Mouse (Mus musculus) heart, adult 2 months (tissue): ENCODE data around the gene Fam234b. TPM values are rescaled to one million over a fixed set of nuclear protein-coding genes. Genes with fewer than 3 reads are reported as not detected.

ENCODE experiments used
- DNase-seq, 2 experiments: peaks; one replicate each; pipeline ENCODE4 v3.0.0; 2021
- H3K27ac ChIP-seq: fragments of 200-600 bp; 2 replicates; pipeline ENCODE4 v1.8.1; 2022
- H3K27me3 ChIP-seq: fragments of 200-500 bp; 2 replicates; pipeline ENCODE4 v1.6.1; 2012; ENCODE audit warnings: mild to moderate bottlenecking, low read length, inconsistent platforms, mixed read lengths; ENCODE audit not compliant: control insufficient read depth, insufficient read depth
- H3K36me3 ChIP-seq: fragments of 200-500 bp; 2 replicates; pipeline ENCODE4 v1.6.1; 2012; ENCODE audit warnings: low read length, inconsistent platforms; ENCODE audit not compliant: control insufficient read depth, insufficient read depth
- H3K4me1 ChIP-seq: fragments of 200-500 bp; 2 replicates; pipeline ENCODE4 v1.6.1; 2011; ENCODE audit warnings: low read length; ENCODE audit not compliant: control insufficient read depth, insufficient read depth
- H3K4me3 ChIP-seq: fragments of 200-600 bp; 2 replicates; pipeline ENCODE4 v1.8.1; 2022
- H3K79me2 ChIP-seq: fragments of 200-500 bp; replicated peaks from 2 replicates; pipeline ENCODE4 v1.6.1; 2012; ENCODE audit warnings: mild to moderate bottlenecking, inconsistent platforms, low read length, moderate library complexity, mixed read lengths; ENCODE audit not compliant: control insufficient read depth, insufficient read depth
- H3K9ac ChIP-seq: fragments of 200-500 bp; 2 replicates; pipeline ENCODE4 v1.6.1; 2012; ENCODE audit warnings: low read depth, mild to moderate bottlenecking, control low read depth, inconsistent platforms, low read length, mixed read lengths
- CTCF ChIP-seq: fragments of 200-600 bp; IDR thresholded peaks from 2 replicates; pipeline ENCODE4 v1.8.1; 2022; ENCODE audit warnings: antibody characterized with exemption, mild to moderate bottlenecking, moderate library complexity
- EP300 ChIP-seq: fragments of 200-500 bp; IDR thresholded peaks from 2 replicates; pipeline ENCODE4 v1.6.1; 2011; ENCODE audit warnings: low read depth, low read length, control low read depth; ENCODE audit not compliant: insufficient read depth
- POLR2A ChIP-seq: fragments of 200-500 bp; IDR thresholded peaks from 2 replicates; pipeline ENCODE4 v1.6.1; 2011; ENCODE audit warnings: mild to moderate bottlenecking, low read depth, low read length, control low read depth; ENCODE audit not compliant: insufficient read depth
- WGBS: fragments of 180-500 bp; shearing (Covaris S2); methylation state at CpG from one replicate; pipeline ENCODE4 v1.1.7; 2018; 5-methylcytosine and 5-hydroxymethylcytosine counted together
- intact Hi-C: fragments of 180-260 bp; cut with DNase I; formaldehyde crosslinking; loops from one replicate; pipeline ENCODE4 v1.15.1; 2025
- polyA plus RNA-seq: library from polyadenylated mRNA; depleted of rRNA; stranded (reverse); fragments of >200 nt; gene quantifications from 2 replicates; pipeline ENCODE4 v1.2.3, GENCODE M21; 2012
- total RNA-seq, 2 experiments: library from RNA; stranded (reverse); gene quantifications; 2 replicates each; pipeline ENCODE4 v1.2.3; 2021

Gene Fam234b
- total and polyA plus RNA-seq, 3 experiments: 5.8 to 9.5 (median 6.4) TPM

GRCm38 (mm10) chr6:135211169-135211568 is 13.4 kb downstream of the Fam234b start:
- Histone ChIP-seq H3K4me3 (no peak overlapping the region), H3K9ac (no peak overlapping the region), H3K79me2 (no peaks in the 10 kb centered on the region), H3K4me1 (no peaks in the 10 kb centered on the region), H3K36me3 (no peaks in the 10 kb centered on the region), H3K27me3 (no peaks in the 10 kb centered on the region), H3K27ac (no peak overlapping the region)
- no peak for TF ChIP-seq EP300
- no peak for TF ChIP-seq CTCF
- no peak for TF ChIP-seq POLR2A
- 75% methylated on average over 7 of the region's 7 CpGs for WGBS
- no peak for DNase-seq
- intact Hi-C loops: no loop called here

- H3K27me3 ChIP-seq: no peaks in the 10 kb centered on the region
- TF ChIP-seq EP300: no peak
- no peak for TF ChIP-seq POLR2A
- no peaks in the 10 kb centered on the region for H3K36me3 ChIP-seq
- H3K27ac ChIP-seq: no peak overlapping the region
- H3K4me3 ChIP-seq: no peak overlapping the region
- H3K9ac ChIP-seq: no peak overlapping the region
- H3K79me2 ChIP-seq: no peaks in the 10 kb centered on the region
- intact Hi-C loops: no loop called here
- H3K4me1 ChIP-seq: no peaks in the 10 kb centered on the region
- no peak for DNase-seq
- WGBS: 90% methylated on average over 2 of the region's 2 CpGs
These were observed 14.9 kb downstream of the Fam234b start for GRCm38 (mm10) chr6:135212666-135213065.

- no peak overlapping the region for H3K9ac ChIP-seq
- H3K79me2 ChIP-seq: no peaks in the 10 kb centered on the region
- no peak overlapping the region for H3K27ac ChIP-seq
- 49% methylated on average over 8 of the region's 8 CpGs for WGBS
- no peak for TF ChIP-seq POLR2A
- no peak for TF ChIP-seq CTCF
- H3K4me1 ChIP-seq: no peaks in the 10 kb centered on the region
- H3K36me3 ChIP-seq: no peaks in the 10 kb centered on the region
- H3K27me3 ChIP-seq: no peaks in the 10 kb centered on the region
- no peak overlapping the region for H3K4me3 ChIP-seq
- intact Hi-C loops: no loop called here
- DNase-seq: no peak
These were observed 20.6 kb downstream of the Fam234b start for GRCm38 (mm10) chr6:135218330-135218729.

- TF ChIP-seq POLR2A (no peak), EP300 (no peak), CTCF (no peak)
- Histone ChIP-seq H3K27me3 (no peaks in the 10 kb centered on the region), H3K79me2 (no peaks in the 10 kb centered on the region), H3K36me3 (no peaks in the 10 kb centered on the region), H3K9ac (no peak overlapping the region), H3K4me1 (no peaks in the 10 kb centered on the region), H3K27ac (no peak overlapping the region), H3K4me3 (no peak overlapping the region)
- 77% methylated on average over 5 of the region's 5 CpGs for WGBS
- intact Hi-C loops: no loop called here
- no peak for DNase-seq
These were observed 22.1 kb downstream of the Fam234b start for GRCm38 (mm10) chr6:135219916-135220315.

GRCm38 (mm10) chr6:135223786-135224416 is 26.1 kb downstream of the Fam234b start:
- H3K4me1 ChIP-seq: no peaks in the 10 kb centered on the region
- H3K27me3 ChIP-seq: no peaks in the 10 kb centered on the region
- intact Hi-C loops: no loop called here
- TF ChIP-seq EP300 (no peak), POLR2A (no peak), CTCF (no peak)
- no peak overlapping the region for H3K4me3 ChIP-seq
- WGBS: 55% methylated on average over 6 of the region's 6 CpGs
- no peak for DNase-seq
- no peak overlapping the region for H3K9ac ChIP-seq
- H3K36me3 ChIP-seq: no peaks in the 10 kb centered on the region
- no peaks in the 10 kb centered on the region for H3K79me2 ChIP-seq
- H3K27ac ChIP-seq: no peak overlapping the region

GRCm38 (mm10) chr6:135228465-135228941 is 30.7 kb downstream of the Fam234b start:
- intact Hi-C loops: no loop called here
- WGBS: 67% methylated on average over 10 of the region's 10 CpGs
- Histone ChIP-seq H3K27me3 (no peaks in the 10 kb centered on the region), H3K79me2 (no peaks in the 10 kb centered on the region), H3K27ac (no peak overlapping the region), H3K9ac (no peak overlapping the region), H3K36me3 (no peaks in the 10 kb centered on the region), H3K4me1 (no peaks in the 10 kb centered on the region), H3K4me3 (no peak overlapping the region)
- DNase-seq: no peak
- TF ChIP-seq EP300 (no peak), CTCF (no peak), POLR2A (no peak)
